Mouse (Mus musculus): Measurements from ENCODE around the gene Grik3.

GRCm38 (mm10) chr4:125535465-125535864 is 45.0 kb downstream of the Grik3 start:
- TF ChIP-seq CTCF (IDR thresholded peaks at IDR 0.05; ENCODE audit: extremely low read depth, insufficient read depth, low read length) (no peak), POLR2A (IDR thresholded peaks at IDR 0.05; ENCODE audit: extremely low read depth, insufficient read depth, low read length) (no peak)

Measured in cortical plate, adult 2 months (tissue).